In the genomic region with DNA sequence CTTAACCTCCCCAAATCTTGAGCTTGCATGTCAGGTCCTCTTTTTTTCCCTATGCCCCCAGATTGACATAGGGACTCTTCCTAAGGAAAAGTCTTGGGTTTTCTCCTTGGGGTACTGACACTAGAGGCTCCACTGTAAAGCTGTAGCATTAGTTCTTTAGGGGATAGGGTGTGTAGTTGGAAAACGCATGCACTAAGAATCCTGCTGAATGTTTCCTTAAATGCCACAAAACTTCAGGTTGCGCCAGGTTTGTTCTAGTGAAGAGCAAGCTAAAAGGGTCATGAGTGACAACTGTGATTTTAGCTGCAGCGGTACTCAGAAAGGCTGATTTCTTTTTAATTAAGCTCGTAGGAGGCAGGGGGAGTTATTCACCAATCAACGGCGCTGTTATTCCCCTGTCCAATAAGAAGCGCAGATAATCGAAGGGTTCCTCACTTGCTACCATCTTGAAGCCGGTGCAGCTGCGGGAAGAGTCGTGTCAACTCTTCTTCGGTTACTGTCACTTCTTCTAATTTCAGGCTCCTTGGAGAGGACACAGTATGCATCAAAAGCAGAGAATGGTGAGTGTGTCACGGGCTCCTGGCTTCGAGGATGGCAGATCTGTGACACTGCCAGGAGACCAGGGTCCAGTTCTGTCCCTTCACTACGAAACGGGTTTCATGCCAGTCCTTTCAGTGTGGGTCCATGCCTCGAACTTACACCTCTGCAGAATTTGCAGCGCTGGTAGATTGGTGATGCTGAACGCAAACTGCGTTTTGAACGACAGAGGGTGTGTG, we compare ENCODE assay signal across 8 mouse cellular contexts. TPM values are rescaled to one million over a fixed set of nuclear protein-coding genes. Genes with fewer than 3 reads are reported as not detected.
DNase-seq lines count a peak whose midpoint lies in the region; ATAC-seq lines count a peak whose summit lies in the region.

Gene Zfp952, plus strand, starts transcription at position 431 of the 776 bp plus-strand sequence.

- peak; percentile 98 for ATAC-seq in inflammation-experienced regulatory T-cells, adult 6 months
- peak; percentile 99 for ATAC-seq in megakaryocyte-erythroid progenitor cell, adult 5-6 weeks (replicated peaks; ENCODE audit: low FRiP score, low TSS enrichment, poor library complexity, severe bottlenecking)

- intact Hi-C loops in gastrocnemius, postnatal 14 days (cut with DNase I; ENCODE audit: low total_unique reads), result no loop called here
- intact Hi-C loops in left cerebral cortex, postnatal 10 days (cut with DNase I), result no loop called here

- DNase-seq in adrenal gland, adult (ENCODE audit: inconsistent age in 2 of 2, low spot score in 1 of 2), result peak; percentile 85 to 97
- peak; percentile 95 for DNase-seq in embryo, embryonic 10.5 days (ENCODE audit: low spot score)
- peak; percentile 74 for DNase-seq in gastrocnemius, postnatal 14 days
- peak; percentile 81 to 92 for DNase-seq in left cerebral cortex, postnatal 10 days (ENCODE audit: extremely low spot score in 1 of 2, low spot score in 2 of 2)
- peak; percentile 85 for DNase-seq in right cerebral cortex, postnatal 25 days
- peak; percentile 71 to 82 for DNase-seq in urinary bladder, postnatal 4 days (ENCODE audit: low spot score in 2 of 2)

RNA-seq across cellular contexts. Expression of gene Zfp952, which starts in this region (rescaled TPM):
- 1 to 10 TPM; 4.9 to 5.8 TPM for total RNA-seq in gastrocnemius, postnatal 14 days (2021)
- 10 to 100 TPM; 14.5 to 20.2 (median 17.4) TPM for polyA plus RNA-seq in inflammation-experienced regulatory T-cells, adult 6 months (2017; shearing (Covaris generic))
- total RNA-seq in left cerebral cortex, postnatal 10 days (2021), result 10 to 100 TPM; 15.6 to 15.7 TPM
- total RNA-seq in megakaryocyte-erythroid progenitor cell, adult 5-6 weeks (2014; fragmentation: Nextera tagmentation), result 7.5 and 8.5 TPM in 2 replicates
- total RNA-seq in megakaryocyte-erythroid progenitor cell, adult 5-6 weeks (2017), result 4.1 and 8.3 TPM in 2 replicates

Comparison
In these comparisons a context has a peak if more than half of its experiments do, and no peak if none do; other contexts are left out.
1. Peak in every context shown above with its lines: DNase-seq and ATAC-seq.